Mouse (Mus musculus) stomach, embryonic 16.5 days (tissue): ENCODE results near the gene Gpc6. TPM values are rescaled to one million over a fixed set of nuclear protein-coding genes. Genes with fewer than 3 reads are reported as not detected.

Source experiments
- ATAC-seq: fragments of 200-750 bp; cut with Nextera tagmentation; 2 replicates; pipeline ENCODE4 v1.8.0; 2017; ENCODE audit warnings: moderate number of reproducible peaks, moderate TSS enrichment; ENCODE audit not compliant: insufficient read depth, low FRiP score
- H3K27ac ChIP-seq: fragments of 300-500 bp; sonication (generic); 2 replicates; pipeline ENCODE4 v1.5.1; 2014; ENCODE audit warnings: low read length
- H3K27me3 ChIP-seq: fragments of 300-500 bp; sonication (generic); 2 replicates; pipeline ENCODE4 v1.6.1; 2014; ENCODE audit warnings: low read length, control low read depth, mixed read lengths; ENCODE audit not compliant: control insufficient read depth, insufficient read depth
- H3K36me3 ChIP-seq: fragments of 300-500 bp; sonication (generic); 2 replicates; pipeline ENCODE4 v1.6.1; 2014; ENCODE audit warnings: low read length; ENCODE audit not compliant: control insufficient read depth, insufficient read depth
- H3K4me1 ChIP-seq: fragments of 300-500 bp; sonication (generic); 2 replicates; pipeline ENCODE4 v1.6.1; 2014; ENCODE audit warnings: low read length, control low read depth, mixed read lengths; ENCODE audit not compliant: control insufficient read depth, insufficient read depth
- H3K4me2 ChIP-seq: fragments of 300-500 bp; sonication (generic); 2 replicates; pipeline ENCODE4 v1.6.1; 2014; ENCODE audit warnings: low read depth, low read length, mixed read lengths
- H3K4me3 ChIP-seq: fragments of 300-500 bp; sonication (generic); replicated peaks from 2 replicates; pipeline ENCODE4 v1.5.1; 2014; ENCODE audit warnings: mild to moderate bottlenecking, low read length
- H3K9ac ChIP-seq: fragments of 300-500 bp; sonication (generic); 2 replicates; pipeline ENCODE4 v1.6.1; 2014; ENCODE audit warnings: low read length
- H3K9me3 ChIP-seq: fragments of 300-500 bp; sonication (generic); replicated peaks from 2 replicates; pipeline ENCODE4 v1.6.1; 2016; ENCODE audit warnings: low read length, control low read depth; ENCODE audit not compliant: control insufficient read depth
- WGBS: fragments of 180-500 bp; shearing (Covaris S2); extraction: QIAGEN DNeasy Blood & Tissue Kit; methylation state at CpG from one replicate; pipeline ENCODE4 v1.1.7; 2014; 5-methylcytosine and 5-hydroxymethylcytosine counted together
- polyA plus RNA-seq: library from polyadenylated mRNA; unstranded; fragments of >200 nt; fragmentation: Nextera tagmentation; extraction: Ambion mirVana; gene quantifications from 2 replicates; pipeline ENCODE4 v1.2.1, GENCODE M21; 2015

Gpc6 gene
- polyA plus RNA-seq, 1 experiment from 2014 or later: 46.7 TPM

- Histone ChIP-seq H3K27ac (peak overlapping the region; percentile 43; the same call in 1 of the 2 replicates), H3K4me2 (no peak overlapping the region), H3K36me3 (no peaks in the 10 kb centered on the region), H3K27me3 (no peaks in the 10 kb centered on the region), H3K4me3 (no peak overlapping the region), H3K9ac (no peak overlapping the region), H3K9me3 (no peaks in the 10 kb centered on the region), H3K4me1 (0 out of 2 replicates have a peak, but pooled peaks cover 3% of the 10 kb centered on the region)
- peak; percentile 58; the same call in 1 of the 2 replicates for ATAC-seq
- WGBS: 68% methylated on average over 15 of the region's 15 CpGs
Observed at GRCm38 (mm10) chr14:117810321-117811270, 885.5 kb downstream of the Gpc6 start.

GRCm38 (mm10) chr14:117813473-117813872 lies 888.4 kb downstream of the Gpc6 start:
- no peak for ATAC-seq
- 70% methylated on average over 3 of the region's 3 CpGs for WGBS
- Histone ChIP-seq H3K27me3 (no peaks in the 10 kb centered on the region), H3K36me3 (no peaks in the 10 kb centered on the region), H3K9ac (no peak overlapping the region), H3K27ac (no peak overlapping the region), H3K4me1 (0 out of 2 replicates have a peak, but pooled peaks cover 3% of the 10 kb centered on the region), H3K4me2 (no peak overlapping the region), H3K9me3 (no peaks in the 10 kb centered on the region), H3K4me3 (no peak overlapping the region)

GRCm38 (mm10) chr14:117816008-117816407 lies 890.9 kb downstream of the Gpc6 start:
- Histone ChIP-seq H3K9ac (no peak overlapping the region), H3K27me3 (no peaks in the 10 kb centered on the region), H3K4me1 (0 out of 2 replicates have a peak, but pooled peaks cover 3% of the 10 kb centered on the region), H3K36me3 (no peaks in the 10 kb centered on the region), H3K27ac (no peak overlapping the region), H3K4me3 (no peak overlapping the region), H3K4me2 (no peak overlapping the region), H3K9me3 (no peaks in the 10 kb centered on the region)
- no peak for ATAC-seq
- 91% methylated on average over 9 of the region's 9 CpGs for WGBS

- Histone ChIP-seq H3K9ac (no peak overlapping the region), H3K9me3 (no peaks in the 10 kb centered on the region), H3K27me3 (no peaks in the 10 kb centered on the region), H3K4me2 (no peak overlapping the region), H3K27ac (no peak overlapping the region), H3K4me1 (0 out of 2 replicates have a peak, but pooled peaks cover 3% of the 10 kb centered on the region), H3K36me3 (no peaks in the 10 kb centered on the region), H3K4me3 (no peak overlapping the region)
- 73% methylated on average over 3 of the region's 3 CpGs for WGBS
- ATAC-seq: no peak
Observed at GRCm38 (mm10) chr14:117816706-117817105, 891.6 kb downstream of the Gpc6 start.

- ATAC-seq: no peak
- Histone ChIP-seq H3K27ac (no peak overlapping the region), H3K36me3 (no peaks in the 10 kb centered on the region), H3K9ac (no peak overlapping the region), H3K9me3 (no peaks in the 10 kb centered on the region), H3K27me3 (no peaks in the 10 kb centered on the region), H3K4me1 (0 out of 2 replicates have a peak, but pooled peaks cover 3% of the 10 kb centered on the region), H3K4me2 (no peak overlapping the region), H3K4me3 (no peak overlapping the region)
- WGBS: 52% methylated on average over 4 of the region's 4 CpGs
Observed at GRCm38 (mm10) chr14:117817196-117817595, 892.1 kb downstream of the Gpc6 start.

GRCm38 (mm10) chr14:117824491-117824890 lies 899.4 kb downstream of the Gpc6 start:
- Histone ChIP-seq H3K27ac (no peak overlapping the region), H3K36me3 (no peaks in the 10 kb centered on the region), H3K27me3 (no peaks in the 10 kb centered on the region), H3K9ac (no peak overlapping the region), H3K4me3 (no peak overlapping the region), H3K4me1 (no peaks in the 10 kb centered on the region), H3K4me2 (no peak overlapping the region), H3K9me3 (no peaks in the 10 kb centered on the region)
- no peak for ATAC-seq

- no peaks in the 10 kb centered on the region for H3K36me3 ChIP-seq
Observed at GRCm38 (mm10) chr14:117826294-117827046, 901.4 kb downstream of the Gpc6 start.

GRCm38 (mm10) chr14:117831267-117831666 lies 906.2 kb downstream of the Gpc6 start:
- H3K36me3 ChIP-seq: no peaks in the 10 kb centered on the region
- no peaks in the 10 kb centered on the region for H3K9me3 ChIP-seq
- no peak overlapping the region for H3K4me3 ChIP-seq
- no peaks in the 10 kb centered on the region for H3K4me1 ChIP-seq
- WGBS: 74% methylated on average over 8 of the region's 8 CpGs
- no peak overlapping the region for H3K9ac ChIP-seq
- ATAC-seq: no peak
- H3K27ac ChIP-seq: no peak overlapping the region
- H3K4me2 ChIP-seq: no peak overlapping the region
- no peaks in the 10 kb centered on the region for H3K27me3 ChIP-seq

More at GRCm38 (mm10) chr14:117826294-117827046, 901.4 kb downstream of the Gpc6 start:
- Histone ChIP-seq H3K4me1 (no peaks in the 10 kb centered on the region), H3K9me3 (no peaks in the 10 kb centered on the region), H3K4me2 (no peak overlapping the region), H3K9ac (no peak overlapping the region), H3K27ac (no peak overlapping the region), H3K4me3 (no peak overlapping the region), H3K27me3 (no peaks in the 10 kb centered on the region)
- 53% methylated on average over 8 of the region's 8 CpGs for WGBS
- ATAC-seq: no peak

- Histone ChIP-seq H3K4me2 (no peak overlapping the region), H3K9me3 (no peaks in the 10 kb centered on the region), H3K9ac (no peak overlapping the region), H3K4me1 (no peaks in the 10 kb centered on the region), H3K27me3 (no peaks in the 10 kb centered on the region), H3K4me3 (no peak overlapping the region), H3K27ac (no peak overlapping the region), H3K36me3 (no peaks in the 10 kb centered on the region)
- no peak for ATAC-seq
- 64% methylated on average over 4 of the region's 4 CpGs for WGBS
Observed at GRCm38 (mm10) chr14:117831731-117832130, 906.6 kb downstream of the Gpc6 start.
